Mouse (Mus musculus): ENCODE results near the gene March5. TPM values are rescaled to one million over a fixed set of nuclear protein-coding genes. Genes with fewer than 3 reads are reported as not detected.

March5 gene
- polyA plus RNA-seq, 1 experiment from 2014 or later = 162 TPM

DNA sequence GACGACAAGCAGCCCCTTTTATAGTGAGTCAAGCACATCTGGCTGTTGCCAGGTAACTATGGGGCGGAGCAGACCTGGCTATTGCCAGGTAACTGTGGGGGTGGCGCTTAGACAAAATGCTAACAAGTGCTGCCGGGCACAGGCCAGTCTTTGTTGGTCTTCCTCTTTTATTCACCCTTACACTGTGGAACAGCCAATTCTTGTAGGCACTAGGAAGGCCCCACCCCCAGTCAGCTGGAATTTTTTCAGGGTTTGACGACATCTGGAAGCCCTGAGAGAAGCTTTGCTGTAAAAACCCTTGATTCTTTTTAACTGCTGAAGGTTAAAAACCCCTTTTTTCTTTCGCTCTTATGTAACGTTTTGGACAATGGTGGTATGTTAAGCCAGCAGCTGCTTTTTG is 31.3 kb downstream of the March5 start:
- H3K36me3 ChIP-seq (replicated peaks) = no peaks in the 10 kb centered on the region
- H3K27me3 ChIP-seq = peaks cover 14% of the 10 kb centered on the region
- H3K9me3 ChIP-seq (replicated peaks) = no peaks in the 10 kb centered on the region
- 21% methylated on average over 7 of the region's 7 CpGs for WGBS (ENCODE audit: insufficient replicate concordance)
- H3K9ac ChIP-seq = peak overlapping the region; percentile 54
- H3K4me3 ChIP-seq (replicated peaks) = peak overlapping the region; percentile 17
- H3K4me1 ChIP-seq (replicated peaks) = peaks cover 74% of the 10 kb centered on the region
- peak; percentile 22; the same call in 1 of the 2 replicates for ATAC-seq (ENCODE audit: insufficient read depth)
- H3K27ac ChIP-seq (replicated peaks) = peak overlapping the region; percentile 98
- H3K4me2 ChIP-seq = peak overlapping the region; percentile 75

- H3K4me3 ChIP-seq (replicated peaks) = peak overlapping the region; percentile 17; the same call in 1 of the 2 replicates
- no peaks in the 10 kb centered on the region for H3K36me3 ChIP-seq (replicated peaks)
- peaks cover 13% of the 10 kb centered on the region for H3K27me3 ChIP-seq
- H3K4me1 ChIP-seq (replicated peaks) = peaks cover 70% of the 10 kb centered on the region
- ATAC-seq (ENCODE audit: insufficient read depth) = no peak
- WGBS (ENCODE audit: insufficient replicate concordance) = 26% methylated on average over 4 of the region's 4 CpGs
- no peaks in the 10 kb centered on the region for H3K9me3 ChIP-seq (replicated peaks)
- H3K4me2 ChIP-seq = peak overlapping the region; percentile 75
- H3K27ac ChIP-seq (replicated peaks) = peak overlapping the region; percentile 98
- peak overlapping the region; percentile 54 for H3K9ac ChIP-seq
Measured at GRCm38 (mm10) chr19:37239096-37239495, 31.8 kb downstream of the March5 start.

GRCm38 (mm10) chr19:37241201-37241600 is 33.9 kb downstream of the March5 start:
- 59% methylated on average over 5 of the region's 5 CpGs for WGBS (ENCODE audit: insufficient replicate concordance)

DNA sequence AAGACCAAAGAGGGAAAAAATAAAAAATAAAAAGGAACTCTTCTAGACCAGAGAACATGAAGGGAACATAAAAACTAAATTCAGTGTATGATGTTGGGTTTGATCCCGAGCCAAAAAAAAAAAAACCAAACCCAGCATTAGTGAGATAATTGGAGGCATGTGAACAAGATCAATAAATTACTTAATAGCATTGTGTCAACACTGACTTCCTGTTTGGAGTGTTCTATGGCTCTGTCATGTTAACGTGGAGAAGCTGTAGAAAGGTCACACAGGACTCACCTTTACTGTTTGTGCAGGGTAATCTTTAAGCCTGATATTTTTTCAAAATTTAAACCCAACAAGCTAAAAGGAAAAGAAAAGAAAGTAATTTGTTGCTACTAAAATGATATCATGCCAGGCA is 35.4 kb downstream of the March5 start:
- 30% methylated on average over 2 of the region's 2 CpGs for WGBS (ENCODE audit: insufficient replicate concordance)
- no peaks in the 10 kb centered on the region for H3K9me3 ChIP-seq (replicated peaks)
- no peak overlapping the region for H3K4me3 ChIP-seq (replicated peaks)
- peak overlapping the region; percentile 51; the same call in 1 of the 2 replicates for H3K27ac ChIP-seq (replicated peaks)
- H3K4me2 ChIP-seq = no peak overlapping the region
- no peaks in the 10 kb centered on the region for H3K27me3 ChIP-seq
- no peak for ATAC-seq (ENCODE audit: insufficient read depth)
- peaks cover 43% of the 10 kb centered on the region for H3K4me1 ChIP-seq (replicated peaks)
- H3K36me3 ChIP-seq (replicated peaks) = no peaks in the 10 kb centered on the region
- H3K9ac ChIP-seq = no peak overlapping the region

More at GRCm38 (mm10) chr19:37241201-37241600, 33.9 kb downstream of the March5 start:
- Histone ChIP-seq H3K9ac (no peak overlapping the region), H3K27ac (replicated peaks) (no peak overlapping the region), H3K9me3 (replicated peaks) (no peaks in the 10 kb centered on the region), H3K4me1 (replicated peaks) (peaks cover 51% of the 10 kb centered on the region), H3K4me2 (no peak overlapping the region), H3K27me3 (no peaks in the 10 kb centered on the region), H3K36me3 (replicated peaks) (no peaks in the 10 kb centered on the region), H3K4me3 (replicated peaks) (no peak overlapping the region)
- no peak for ATAC-seq (ENCODE audit: insufficient read depth)

GRCm38 (mm10) chr19:37246859-37247258 is 39.5 kb downstream of the March5 start:
- H3K4me1 ChIP-seq (replicated peaks) = peaks cover 12% of the 10 kb centered on the region; the same call in 1 of the 2 replicates
- no peak overlapping the region for H3K4me3 ChIP-seq (replicated peaks)
- ATAC-seq (ENCODE audit: insufficient read depth) = no peak
- H3K4me2 ChIP-seq = no peak overlapping the region
- 24% methylated on average over 3 of the region's 3 CpGs for WGBS (ENCODE audit: insufficient replicate concordance)
- H3K27me3 ChIP-seq = no peaks in the 10 kb centered on the region
- H3K36me3 ChIP-seq (replicated peaks) = no peaks in the 10 kb centered on the region
- H3K9me3 ChIP-seq (replicated peaks) = no peaks in the 10 kb centered on the region
- no peak overlapping the region for H3K27ac ChIP-seq (replicated peaks)
- H3K9ac ChIP-seq = no peak overlapping the region

DNA sequence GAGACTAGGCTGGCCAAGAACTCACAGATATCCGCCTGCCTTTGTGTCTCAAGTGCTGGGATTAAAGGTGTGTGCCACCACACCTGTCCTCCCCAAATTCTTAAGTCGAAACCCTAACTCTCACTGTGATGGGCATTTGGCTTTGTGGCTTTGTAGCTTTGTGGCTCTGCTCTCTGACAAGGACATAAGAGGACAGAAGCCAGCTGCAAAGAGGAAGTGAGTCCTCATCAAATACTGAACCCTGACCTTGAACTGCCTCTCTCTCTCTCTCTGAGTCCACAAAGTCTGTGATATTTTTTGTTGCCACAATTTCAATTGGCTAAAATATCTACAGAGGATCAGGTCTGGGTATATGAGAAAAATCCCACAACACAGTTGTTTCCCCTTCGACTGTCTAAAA is 40.9 kb downstream of the March5 start:
- H3K4me3 ChIP-seq (replicated peaks) = no peak overlapping the region
- H3K9ac ChIP-seq = no peak overlapping the region
- no peak overlapping the region for H3K4me2 ChIP-seq
- peaks cover 14% of the 10 kb centered on the region; the same call in 1 of the 2 replicates for H3K4me1 ChIP-seq (replicated peaks)
- no peak overlapping the region for H3K27ac ChIP-seq (replicated peaks)
- H3K36me3 ChIP-seq (replicated peaks) = no peaks in the 10 kb centered on the region
- no peaks in the 10 kb centered on the region for H3K27me3 ChIP-seq
- no peaks in the 10 kb centered on the region for H3K9me3 ChIP-seq (replicated peaks)
- no peak for ATAC-seq (ENCODE audit: insufficient read depth)
- 54% methylated on average over 3 of the region's 3 CpGs for WGBS (ENCODE audit: insufficient replicate concordance)

DNA sequence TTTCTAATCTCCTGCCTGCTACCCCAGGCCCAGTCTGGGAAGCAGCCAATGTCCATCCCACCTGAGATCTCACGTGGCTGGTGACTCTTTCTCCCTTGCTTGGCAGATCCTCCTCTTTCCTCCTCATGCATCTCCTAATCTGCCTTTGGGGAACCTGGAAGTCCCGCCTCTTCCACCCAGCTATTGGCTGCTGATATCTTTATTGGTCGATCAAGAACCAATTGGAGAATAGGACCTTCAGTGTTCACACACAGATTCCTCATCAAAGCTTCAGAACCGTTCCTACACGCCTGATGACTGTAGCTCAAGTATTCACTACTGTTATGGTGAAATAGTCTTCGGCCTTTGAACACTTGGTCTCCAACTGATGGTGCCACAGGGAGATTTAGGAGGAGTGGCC is 44.8 kb downstream of the March5 start:
- H3K9me3 ChIP-seq (replicated peaks) = no peaks in the 10 kb centered on the region
- WGBS (ENCODE audit: insufficient replicate concordance) = 56% methylated on average over 6 of the region's 6 CpGs
- no peak; the same call in 1 of the 2 replicates for ATAC-seq (ENCODE audit: insufficient read depth)

DNA sequence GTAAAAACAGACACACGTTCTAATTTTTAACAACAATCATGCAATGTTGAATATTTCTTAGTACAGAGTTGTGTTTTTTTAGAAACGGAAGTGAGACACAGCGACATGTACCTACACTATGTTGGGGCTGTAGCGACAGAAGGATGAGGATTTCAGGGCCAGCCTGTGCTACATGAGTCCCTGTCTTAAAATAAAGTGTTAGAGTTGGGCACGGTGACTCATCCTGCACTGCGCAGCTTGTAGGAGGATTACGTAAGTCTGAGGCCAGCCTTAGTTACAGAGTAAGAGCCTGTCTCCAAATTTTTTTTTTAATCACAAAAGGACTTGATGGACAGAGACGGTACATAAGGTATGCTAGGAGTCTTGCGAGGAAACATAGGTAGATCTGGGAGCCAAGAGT is 48.0 kb downstream of the March5 start:
- Histone ChIP-seq H3K4me1 (replicated peaks) (peaks cover 10% of the 10 kb centered on the region), H3K4me3 (replicated peaks) (no peak overlapping the region), H3K9ac (no peak overlapping the region), H3K27ac (replicated peaks) (no peak overlapping the region), H3K9me3 (replicated peaks) (no peaks in the 10 kb centered on the region), H3K4me2 (no peak overlapping the region), H3K36me3 (replicated peaks) (no peaks in the 10 kb centered on the region), H3K27me3 (no peaks in the 10 kb centered on the region; the same call in 1 of the 2 replicates)
- 65% methylated on average over 9 of the region's 9 CpGs for WGBS (ENCODE audit: insufficient replicate concordance)
- no peak for ATAC-seq (ENCODE audit: insufficient read depth)

More for the DNA sequence above, 44.8 kb downstream of the March5 start:
- H3K27ac ChIP-seq (replicated peaks) = no peak overlapping the region
- no peak overlapping the region for H3K4me3 ChIP-seq (replicated peaks)
- no peak overlapping the region for H3K4me2 ChIP-seq
- H3K27me3 ChIP-seq = no peaks in the 10 kb centered on the region
- no peak overlapping the region for H3K9ac ChIP-seq
- H3K4me1 ChIP-seq (replicated peaks) = peaks cover 9% of the 10 kb centered on the region
- no peaks in the 10 kb centered on the region for H3K36me3 ChIP-seq (replicated peaks)

GRCm38 (mm10) chr19:37262389-37262788 is 55.0 kb downstream of the March5 start:
- peaks cover 20% of the 10 kb centered on the region for H3K4me1 ChIP-seq (replicated peaks)
- 66% methylated on average over 4 of the region's 4 CpGs for WGBS (ENCODE audit: insufficient replicate concordance)
- no peaks in the 10 kb centered on the region for H3K9me3 ChIP-seq (replicated peaks)
- H3K36me3 ChIP-seq (replicated peaks) = 0 out of 2 replicates have a peak, but pooled peaks cover 4% of the 10 kb centered on the region
- H3K27me3 ChIP-seq = no peaks in the 10 kb centered on the region; the same call in 1 of the 2 replicates
- no peak overlapping the region for H3K9ac ChIP-seq
- H3K4me2 ChIP-seq = no peak overlapping the region
- 0 out of 2 replicates have a peak overlapping the region, but pooled peaks have one; percentile 7 for H3K4me3 ChIP-seq (replicated peaks)
- H3K27ac ChIP-seq (replicated peaks) = 0 out of 2 replicates have a peak overlapping the region, but pooled peaks have one; percentile 29
- 0 out of 2 replicates have a peak, but pooled peaks have one; percentile 11 for ATAC-seq (ENCODE audit: insufficient read depth)

DNA sequence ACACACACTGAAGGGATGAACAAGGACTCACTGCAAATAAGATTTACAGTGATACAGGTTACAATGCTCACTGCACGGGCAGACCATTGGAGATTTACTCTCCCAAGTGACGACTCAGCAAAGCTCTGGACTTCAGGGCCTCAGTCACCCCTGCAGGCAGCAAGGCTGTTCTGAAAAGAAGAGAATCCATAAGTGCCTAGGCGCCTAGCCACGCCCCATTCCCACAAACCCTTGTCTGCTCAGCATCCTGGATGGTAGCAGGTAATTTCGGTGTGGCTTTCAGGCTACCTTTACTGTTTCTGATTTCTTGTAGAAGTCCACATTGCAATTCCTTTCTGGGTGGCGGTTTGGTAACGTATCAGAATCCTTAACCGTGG is 56.2 kb downstream of the March5 start:
- peaks cover 20% of the 10 kb centered on the region for H3K4me1 ChIP-seq (replicated peaks)
- ATAC-seq (ENCODE audit: insufficient read depth) = no peak
- 52% methylated on average over 8 of the region's 8 CpGs for WGBS (ENCODE audit: insufficient replicate concordance)
- H3K9ac ChIP-seq = no peak overlapping the region
- H3K9me3 ChIP-seq (replicated peaks) = no peaks in the 10 kb centered on the region
- peaks cover 10% of the 10 kb centered on the region for H3K36me3 ChIP-seq (replicated peaks)
- no peaks in the 10 kb centered on the region; the same call in 1 of the 2 replicates for H3K27me3 ChIP-seq
- peak overlapping the region; percentile 34 for H3K4me3 ChIP-seq (replicated peaks)
- peak overlapping the region; percentile 29; the same call in 1 of the 2 replicates for H3K4me2 ChIP-seq
- H3K27ac ChIP-seq (replicated peaks) = peak overlapping the region; percentile 67

DNA sequence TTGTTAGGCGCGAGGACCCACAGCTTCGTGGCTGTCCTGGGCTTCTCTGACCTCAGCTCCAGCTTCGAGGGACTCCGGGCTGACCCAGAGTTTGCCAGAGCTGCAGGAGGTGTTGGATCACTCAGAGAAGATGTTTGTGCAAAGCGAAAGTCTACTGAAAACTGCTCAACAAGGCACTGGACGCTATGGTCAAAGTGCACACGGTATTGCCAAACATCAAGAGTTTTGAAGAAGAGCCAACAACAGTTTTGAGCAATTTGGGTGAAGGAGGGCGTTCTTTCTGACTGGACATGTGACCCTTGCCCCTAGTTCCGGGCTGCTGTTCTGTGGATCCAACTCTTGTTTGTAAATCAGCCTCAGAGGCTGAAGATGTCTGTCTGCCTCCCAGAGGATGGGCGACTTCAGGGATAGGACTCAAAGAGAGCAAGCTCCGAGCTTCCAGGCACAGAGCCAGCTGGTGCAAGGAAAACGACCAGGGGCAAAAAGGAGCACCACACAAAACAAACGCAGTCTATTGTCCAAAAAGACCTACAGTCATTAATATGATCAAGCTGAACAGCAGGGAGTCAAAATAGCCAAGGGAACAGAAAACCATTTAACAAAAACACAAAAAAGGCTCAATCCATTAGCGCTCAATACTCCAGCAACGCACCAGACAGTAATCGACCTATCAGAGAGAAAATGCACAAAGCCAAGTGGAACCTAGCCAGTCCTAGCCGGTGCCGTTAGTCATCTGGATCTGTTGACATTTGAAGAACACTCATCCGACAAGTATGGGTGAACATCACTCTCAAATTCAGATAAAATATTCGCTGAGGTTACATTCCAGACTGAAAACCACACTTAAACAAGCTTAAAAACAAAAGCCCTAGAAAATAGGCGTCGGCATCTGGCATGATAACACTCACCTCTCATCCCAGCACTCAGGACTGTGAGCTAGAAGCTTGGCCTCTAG is 56.9 kb downstream of the March5 start:
- Histone ChIP-seq H3K4me2 (peak overlapping the region; percentile 29), H3K27me3 (no peaks in the 10 kb centered on the region; the same call in 1 of the 2 replicates), H3K36me3 (replicated peaks) (peaks cover 15% of the 10 kb centered on the region), H3K4me3 (replicated peaks) (peak overlapping the region; percentile 34), H3K27ac (replicated peaks) (peak overlapping the region; percentile 67), H3K9ac (no peak overlapping the region), H3K9me3 (replicated peaks) (no peaks in the 10 kb centered on the region), H3K4me1 (replicated peaks) (peaks cover 20% of the 10 kb centered on the region)
- ATAC-seq (ENCODE audit: insufficient read depth) = peak; percentile 35; the same call in 1 of the 2 replicates
- 63% methylated on average over 23 of the region's 23 CpGs for WGBS (ENCODE audit: insufficient replicate concordance)
